Mouse (Mus musculus) lung, postnatal 25 days (tissue): Measurements from ENCODE around the gene Fam107b.
"Not testable (repeated sequence)": the region's sequence is repeated elsewhere in the genome, so short reads cannot be mapped to it uniquely, and the experiment has no call there.

ENCODE experiments used
- DNase-seq: peaks from one replicate; pipeline ENCODE4 v3.0.0; 2022; ENCODE audit warnings: low spot score

The Fam107b gene

GRCm38 (mm10) chr2:3658900-3659299 is 88.6 kb downstream of the Fam107b start:
- no peak for DNase-seq

- DNase-seq, result no peak
Observed at GRCm38 (mm10) chr2:3659300-3659910, 89.1 kb downstream of the Fam107b start.

GRCm38 (mm10) chr2:3664086-3664485 is 93.8 kb downstream of the Fam107b start:
- peak; percentile 35 for DNase-seq

- peak; percentile 69 for DNase-seq
Observed at GRCm38 (mm10) chr2:3668682-3669081, 98.4 kb downstream of the Fam107b start.

- DNase-seq, result no peak
Observed at GRCm38 (mm10) chr2:3669646-3670045, 99.4 kb downstream of the Fam107b start.

GRCm38 (mm10) chr2:3672654-3673367 is 102.5 kb downstream of the Fam107b start:
- DNase-seq, result no peak

- no peak for DNase-seq
Observed at GRCm38 (mm10) chr2:3675481-3675880, 105.2 kb downstream of the Fam107b start.

GRCm38 (mm10) chr2:3682699-3683098 is 112.4 kb downstream of the Fam107b start:
- DNase-seq, result no peak

GRCm38 (mm10) chr2:3683343-3683742 is 113.1 kb downstream of the Fam107b start:
- no peak for DNase-seq

GRCm38 (mm10) chr2:3683751-3684229 is 113.5 kb downstream of the Fam107b start:
- DNase-seq, result no peak

GRCm38 (mm10) chr2:3690221-3690620 is 119.9 kb downstream of the Fam107b start:
- DNase-seq, result no peak

- DNase-seq, result no peak
Observed at GRCm38 (mm10) chr2:3692833-3693232, 122.5 kb downstream of the Fam107b start.

- no peak for DNase-seq
Observed at GRCm38 (mm10) chr2:3695900-3696299, 125.6 kb downstream of the Fam107b start.

- DNase-seq, result no peak
Observed at GRCm38 (mm10) chr2:3700368-3700767, 130.1 kb downstream of the Fam107b start.

GRCm38 (mm10) chr2:3702640-3703190 is 132.4 kb downstream of the Fam107b start:
- no peak for DNase-seq

GRCm38 (mm10) chr2:3703806-3704205 is 133.5 kb downstream of the Fam107b start:
- DNase-seq, result no peak

- no peak for DNase-seq
Observed at GRCm38 (mm10) chr2:3704311-3705162, 134.2 kb downstream of the Fam107b start.

- DNase-seq, result not testable (repeated sequence)
Observed at GRCm38 (mm10) chr2:3705283-3705682, 135.0 kb downstream of the Fam107b start.

GRCm38 (mm10) chr2:3707236-3707635 is 136.9 kb downstream of the Fam107b start:
- DNase-seq, result no peak

- DNase-seq, result no peak
Observed at GRCm38 (mm10) chr2:3708621-3709020, 138.3 kb downstream of the Fam107b start.

- no peak for DNase-seq
Observed at GRCm38 (mm10) chr2:3709882-3710281, 139.6 kb downstream of the Fam107b start.

GRCm38 (mm10) chr2:3710521-3710920 is 140.2 kb downstream of the Fam107b start:
- DNase-seq, result no peak
